Mouse (Mus musculus): ENCODE data around the gene Ifi27. TPM values are rescaled to one million over a fixed set of nuclear protein-coding genes. Genes with fewer than 3 reads are reported as not detected.

The Ifi27 gene
- polyA plus RNA-seq (2014; fragmentation: Nextera tagmentation; extraction: Ambion mirVana) = 1.8 and 2.0 TPM in 2 replicates

DNA sequence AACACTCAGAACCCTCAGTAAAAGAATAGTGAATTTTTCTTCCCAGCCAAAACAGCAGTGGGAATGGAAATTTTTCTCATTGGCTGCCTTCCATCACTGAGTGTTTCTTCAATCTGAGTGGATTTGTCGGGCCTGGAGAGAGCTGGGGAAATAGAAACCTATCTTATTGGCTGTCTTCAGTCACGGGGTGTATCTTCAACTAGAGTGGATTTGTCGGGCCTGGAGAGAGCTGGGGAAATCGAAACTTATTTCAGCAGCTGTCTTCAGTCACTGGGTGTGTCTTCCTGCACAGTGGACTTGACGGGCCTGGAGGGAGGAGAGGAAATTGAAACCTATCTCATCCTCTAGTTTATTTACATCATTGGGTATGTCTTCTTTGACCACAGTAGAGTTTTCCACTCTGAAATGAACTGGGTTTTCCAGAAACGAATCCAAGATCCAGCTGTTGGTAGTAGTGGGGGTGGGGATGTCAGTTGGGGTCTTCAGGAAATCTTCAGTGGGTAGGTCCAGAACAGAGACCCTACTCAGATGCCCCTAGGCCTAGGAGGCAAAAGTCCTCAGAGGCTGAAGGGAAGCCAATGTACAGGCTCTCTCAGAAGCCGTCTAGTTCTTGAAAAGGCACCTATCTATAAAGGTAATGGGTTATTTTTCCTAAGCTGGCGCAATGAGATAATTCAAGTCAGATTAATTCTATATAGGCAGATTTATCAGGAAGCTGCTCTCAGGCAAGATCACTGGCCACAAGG, at the start of gene Ifi27:
Gene Ifi27 (plus strand): TSS at position 226 of the 746 bp plus-strand sequence.
- WGBS = 81% methylated on average over 8 of the region's 8 CpGs
- Histone ChIP-seq H3K9ac (ENCODE audit: low read length) (no peak within 1 kb of the TSS), H3K4me1 (ENCODE audit: control insufficient read depth, insufficient read depth, low read length) (no peaks in the 10 kb centered on the region), H3K9me3 (ENCODE audit: control insufficient read depth, low read length) (no peaks in the 10 kb centered on the region), H3K27ac (ENCODE audit: low read depth, low read length) (no peak within 1 kb of the TSS), H3K36me3 (ENCODE audit: control insufficient read depth, insufficient read depth, low read length) (no peaks in the 10 kb centered on the region), H3K4me3 (ENCODE audit: low read depth, low read length) (no peak within 1 kb of the TSS), H3K27me3 (ENCODE audit: control insufficient read depth, insufficient read depth, low read length) (no peaks in the 10 kb centered on the region), H3K4me2 (ENCODE audit: low read depth) (no peak within 1 kb of the TSS)
- no peak for ATAC-seq (ENCODE audit: insufficient read depth, low FRiP score, low TSS enrichment)
- DNase-seq (ENCODE audit: low spot score) = no peak

DNA sequence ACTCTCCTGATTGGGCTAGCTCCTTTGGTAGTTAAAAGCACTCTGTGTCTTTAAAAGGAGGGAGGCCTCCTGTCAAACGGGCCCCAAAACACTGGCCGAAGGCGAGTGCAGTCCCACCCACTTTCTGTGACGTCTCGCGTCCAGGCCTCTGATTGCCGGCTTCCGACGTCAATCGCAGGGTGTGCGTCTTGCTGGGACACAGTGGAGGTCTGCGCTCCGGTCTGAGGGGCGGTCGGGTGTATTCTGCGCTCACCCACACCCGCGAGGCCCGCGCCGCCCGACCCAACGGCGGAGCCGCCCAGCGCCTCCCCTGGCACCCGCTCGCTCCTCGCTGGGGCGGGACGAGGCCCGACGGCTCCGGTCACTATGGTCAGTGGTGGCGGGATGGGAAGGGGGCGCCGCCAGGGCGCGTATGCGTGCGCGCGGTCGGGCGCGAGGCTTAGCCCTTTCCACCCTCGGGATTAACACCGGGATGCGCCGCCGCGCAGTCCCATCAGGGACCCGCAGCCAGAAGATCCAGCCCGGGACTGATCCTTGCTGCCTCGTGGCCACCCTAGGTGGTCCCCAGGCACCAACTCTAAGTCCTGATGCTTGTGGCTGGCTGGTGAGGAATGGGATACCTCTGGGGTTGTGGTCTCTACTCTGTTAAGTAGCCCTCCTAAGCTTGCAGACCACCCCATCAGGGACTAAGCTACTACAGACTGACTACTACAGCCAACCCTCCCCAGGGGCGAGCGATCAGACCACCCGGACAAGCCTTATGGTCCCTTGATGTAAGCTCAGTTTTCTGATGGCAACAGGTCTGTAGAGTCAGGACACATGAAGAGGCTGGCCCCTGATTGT, 45.3 kb upstream of the Ifi27 start, which contains the start of gene Otub2:
Gene Otub2 (plus strand): TSS at position 178 of the 843 bp plus-strand sequence.
- under 1% methylated on average over 58 of the region's 58 CpGs for WGBS
- ATAC-seq (ENCODE audit: insufficient read depth, low FRiP score, low TSS enrichment) (peak; percentile 99), DNase-seq (ENCODE audit: low spot score) (peak; percentile 97)
- H3K4me1 ChIP-seq (ENCODE audit: control insufficient read depth, insufficient read depth, low read length) = peaks cover 4% of the 10 kb centered on the region; the same call in 1 of the 2 replicates
- no peaks in the 10 kb centered on the region for H3K9me3 ChIP-seq (ENCODE audit: control insufficient read depth, low read length)
- H3K27me3 ChIP-seq (ENCODE audit: control insufficient read depth, insufficient read depth, low read length) = no peaks in the 10 kb centered on the region
- no peak within 1 kb of the TSS; the same call in 1 of the 2 replicates for H3K27ac ChIP-seq (ENCODE audit: low read depth, low read length)
- H3K36me3 ChIP-seq (ENCODE audit: control insufficient read depth, insufficient read depth, low read length) = no peaks in the 10 kb centered on the region
- peak within 1 kb of the TSS; percentile 86 for H3K9ac ChIP-seq (ENCODE audit: low read length)
- peak within 1 kb of the TSS; percentile 71 for H3K4me3 ChIP-seq (ENCODE audit: low read depth, low read length)
- peak within 1 kb of the TSS; percentile 73 for H3K4me2 ChIP-seq (ENCODE audit: low read depth)

- peak overlapping the region; percentile 71 for H3K4me3 ChIP-seq (ENCODE audit: low read depth, low read length)
- H3K9ac ChIP-seq (ENCODE audit: low read length) = peak overlapping the region; percentile 86
- ATAC-seq (ENCODE audit: insufficient read depth, low FRiP score, low TSS enrichment) (no peak; the same call in 1 of the 2 replicates), DNase-seq (ENCODE audit: low spot score) (no peak)
- H3K27ac ChIP-seq (ENCODE audit: low read depth, low read length) = no peak overlapping the region
- peak overlapping the region; percentile 73 for H3K4me2 ChIP-seq (ENCODE audit: low read depth)
- no peaks in the 10 kb centered on the region for H3K36me3 ChIP-seq (ENCODE audit: control insufficient read depth, insufficient read depth, low read length)
- no peaks in the 10 kb centered on the region for H3K9me3 ChIP-seq (ENCODE audit: control insufficient read depth, low read length)
- H3K4me1 ChIP-seq (ENCODE audit: control insufficient read depth, insufficient read depth, low read length) = peaks cover 4% of the 10 kb centered on the region; the same call in 1 of the 2 replicates
- 63% methylated on average over 2 of the region's 2 CpGs for WGBS
- no peaks in the 10 kb centered on the region for H3K27me3 ChIP-seq (ENCODE audit: control insufficient read depth, insufficient read depth, low read length)
Observed at GRCm38 (mm10) chr12:103389348-103389727, 44.7 kb upstream of the Ifi27 start.

DNA sequence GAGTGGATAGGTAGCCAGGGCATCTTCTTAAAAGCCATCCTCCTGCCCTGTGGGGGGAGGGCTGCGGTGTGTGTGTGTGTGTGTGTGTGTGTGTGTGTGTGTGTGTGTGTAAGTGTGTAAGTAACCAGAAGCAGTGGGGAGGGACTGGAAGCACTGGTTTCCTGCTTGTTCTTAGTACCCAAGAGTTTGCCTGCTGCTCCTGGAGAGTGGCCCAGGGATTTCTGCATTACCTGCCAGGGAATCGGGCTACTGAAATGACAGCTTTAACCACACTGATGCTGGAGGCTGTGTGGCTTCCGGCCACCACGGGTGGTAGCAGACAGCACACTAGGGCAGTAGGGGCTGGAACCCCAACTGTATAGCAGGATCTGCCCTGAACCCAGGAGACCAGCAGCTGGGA, 44.0 kb upstream of the Ifi27 start:
- no peaks in the 10 kb centered on the region for H3K27me3 ChIP-seq (ENCODE audit: control insufficient read depth, insufficient read depth, low read length)
- H3K4me3 ChIP-seq (ENCODE audit: low read depth, low read length) = no peak overlapping the region
- no peaks in the 10 kb centered on the region for H3K9me3 ChIP-seq (ENCODE audit: control insufficient read depth, low read length)
- H3K27ac ChIP-seq (ENCODE audit: low read depth, low read length) = no peak overlapping the region
- H3K36me3 ChIP-seq (ENCODE audit: control insufficient read depth, insufficient read depth, low read length) = no peaks in the 10 kb centered on the region
- 84% methylated on average over 4 of the region's 4 CpGs for WGBS
- H3K9ac ChIP-seq (ENCODE audit: low read length) = no peak overlapping the region
- no peak for ATAC-seq (ENCODE audit: insufficient read depth, low FRiP score, low TSS enrichment)
- H3K4me1 ChIP-seq (ENCODE audit: control insufficient read depth, insufficient read depth, low read length) = peaks cover 4% of the 10 kb centered on the region; the same call in 1 of the 2 replicates
- no peak overlapping the region for H3K4me2 ChIP-seq (ENCODE audit: low read depth)
- DNase-seq (ENCODE audit: low spot score) = no peak

- H3K4me3 ChIP-seq (ENCODE audit: low read depth, low read length) = no peak overlapping the region
- no peak overlapping the region for H3K27ac ChIP-seq (ENCODE audit: low read depth, low read length)
- H3K4me2 ChIP-seq (ENCODE audit: low read depth) = no peak overlapping the region
- H3K9me3 ChIP-seq (ENCODE audit: control insufficient read depth, low read length) = no peaks in the 10 kb centered on the region
- H3K27me3 ChIP-seq (ENCODE audit: control insufficient read depth, insufficient read depth, low read length) = no peaks in the 10 kb centered on the region
- ATAC-seq (ENCODE audit: insufficient read depth, low FRiP score, low TSS enrichment) = no peak
- H3K4me1 ChIP-seq (ENCODE audit: control insufficient read depth, insufficient read depth, low read length) = peaks cover 4% of the 10 kb centered on the region; the same call in 1 of the 2 replicates
- no peaks in the 10 kb centered on the region for H3K36me3 ChIP-seq (ENCODE audit: control insufficient read depth, insufficient read depth, low read length)
- WGBS = 80% methylated on average over 7 of the region's 7 CpGs
- no peak for DNase-seq (ENCODE audit: low spot score)
- no peak overlapping the region for H3K9ac ChIP-seq (ENCODE audit: low read length)
Observed at GRCm38 (mm10) chr12:103391098-103391497, 42.9 kb upstream of the Ifi27 start.

GRCm38 (mm10) chr12:103393528-103393927, 40.5 kb upstream of the Ifi27 start:
- no peak overlapping the region for H3K4me2 ChIP-seq (ENCODE audit: low read depth)
- WGBS = 66% methylated on average over 6 of the region's 6 CpGs
- ATAC-seq (ENCODE audit: insufficient read depth, low FRiP score, low TSS enrichment) (no peak), DNase-seq (ENCODE audit: low spot score) (no peak)
- H3K27ac ChIP-seq (ENCODE audit: low read depth, low read length) = no peak overlapping the region
- no peak overlapping the region for H3K9ac ChIP-seq (ENCODE audit: low read length)
- H3K4me3 ChIP-seq (ENCODE audit: low read depth, low read length) = no peak overlapping the region
- H3K36me3 ChIP-seq (ENCODE audit: control insufficient read depth, insufficient read depth, low read length) = no peaks in the 10 kb centered on the region
- no peaks in the 10 kb centered on the region for H3K27me3 ChIP-seq (ENCODE audit: control insufficient read depth, insufficient read depth, low read length)
- no peaks in the 10 kb centered on the region for H3K9me3 ChIP-seq (ENCODE audit: control insufficient read depth, low read length)
- H3K4me1 ChIP-seq (ENCODE audit: control insufficient read depth, insufficient read depth, low read length) = peaks cover 4% of the 10 kb centered on the region; the same call in 1 of the 2 replicates

- H3K27ac ChIP-seq (ENCODE audit: low read depth, low read length) = no peak overlapping the region
- H3K4me2 ChIP-seq (ENCODE audit: low read depth) = no peak overlapping the region
- H3K4me1 ChIP-seq (ENCODE audit: control insufficient read depth, insufficient read depth, low read length) = no peaks in the 10 kb centered on the region
- no peak for DNase-seq (ENCODE audit: low spot score)
- H3K9ac ChIP-seq (ENCODE audit: low read length) = no peak overlapping the region
- no peaks in the 10 kb centered on the region for H3K9me3 ChIP-seq (ENCODE audit: control insufficient read depth, low read length)
- H3K4me3 ChIP-seq (ENCODE audit: low read depth, low read length) = no peak overlapping the region
- no peaks in the 10 kb centered on the region for H3K36me3 ChIP-seq (ENCODE audit: control insufficient read depth, insufficient read depth, low read length)
- 79% methylated on average over 12 of the region's 12 CpGs for WGBS
- no peak for ATAC-seq (ENCODE audit: insufficient read depth, low FRiP score, low TSS enrichment)
- H3K27me3 ChIP-seq (ENCODE audit: control insufficient read depth, insufficient read depth, low read length) = no peaks in the 10 kb centered on the region
Observed at GRCm38 (mm10) chr12:103395486-103396275, 38.3 kb upstream of the Ifi27 start.

DNA sequence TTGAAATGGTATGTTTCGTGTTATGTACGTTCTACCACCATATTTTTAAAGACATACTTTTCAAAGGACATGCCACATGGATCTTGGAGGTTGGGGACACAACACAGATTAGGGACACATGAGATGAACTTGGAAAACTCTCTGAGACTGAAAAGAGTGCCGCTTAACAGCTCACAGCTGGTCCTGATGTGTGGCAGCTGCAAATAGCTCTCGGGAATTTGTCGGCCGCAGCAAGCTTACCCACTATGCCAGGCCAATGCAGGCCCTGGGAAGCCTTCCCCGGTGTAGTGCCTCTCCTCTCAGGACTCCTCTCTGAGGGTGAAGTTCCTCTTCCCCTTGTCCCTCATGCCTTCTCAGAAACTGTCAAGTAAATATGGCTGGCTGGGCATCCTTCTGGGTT, 37.3 kb upstream of the Ifi27 start:
- WGBS = 87% methylated on average over 7 of the region's 7 CpGs
- H3K27me3 ChIP-seq (ENCODE audit: control insufficient read depth, insufficient read depth, low read length) = no peaks in the 10 kb centered on the region
- no peak overlapping the region for H3K4me2 ChIP-seq (ENCODE audit: low read depth)
- ATAC-seq (ENCODE audit: insufficient read depth, low FRiP score, low TSS enrichment) = no peak
- H3K4me3 ChIP-seq (ENCODE audit: low read depth, low read length) = no peak overlapping the region
- H3K4me1 ChIP-seq (ENCODE audit: control insufficient read depth, insufficient read depth, low read length) = no peaks in the 10 kb centered on the region
- H3K36me3 ChIP-seq (ENCODE audit: control insufficient read depth, insufficient read depth, low read length) = no peaks in the 10 kb centered on the region
- H3K9ac ChIP-seq (ENCODE audit: low read length) = no peak overlapping the region
- H3K9me3 ChIP-seq (ENCODE audit: control insufficient read depth, low read length) = no peaks in the 10 kb centered on the region
- no peak for DNase-seq (ENCODE audit: low spot score)
- H3K27ac ChIP-seq (ENCODE audit: low read depth, low read length) = no peak overlapping the region
